Mouse (Mus musculus) Patski (cell line): ENCODE data around the gene Cenpv. TPM values are rescaled to one million over a fixed set of nuclear protein-coding genes. Genes with fewer than 3 reads are reported as not detected.
A peak's percentile ranks its signal among the peaks of the same experiment; 100 is the strongest.

Experiments
- ATAC-seq: fragments of 100-300 bp; one replicate; pipeline ENCODE4 v1.8.0; 2021
- CTCF ChIA-PET: fragments of 350-600 bp; sonication (Branson Sonifier 250); formaldehyde crosslinking; loops from one replicate; lab custom pipeline; 2022; ENCODE audit warnings: inconsistent platforms; lab: Charles Lee
- POLR2A ChIA-PET: fragments of 350-600 bp; sonication (Branson Sonifier 250); formaldehyde crosslinking; loops from one replicate; lab custom pipeline; 2022; ENCODE audit warnings: antibody characterized with exemption, inconsistent platforms; lab: Charles Lee
- DNase-seq: peaks from one replicate; pipeline ENCODE4 v3.0.0-alpha.2; 2011; ENCODE audit warnings: low read depth, low spot score
- H3K27me3 ChIP-seq: fragments of 371-371 bp; one replicate; pipeline ENCODE4 v1.5.1; 2021
- CTCF ChIP-seq: fragments of 100-300 bp; IDR thresholded peaks from one replicate; pipeline ENCODE4 v1.5.1; 2021
- in situ Hi-C: fragments of 300-500 bp; cut with MboI; formaldehyde crosslinking; loops from 3 replicates; pipeline ENCODE4 v1.11.1; 2018; ENCODE audit warnings: low pct_unique_long_range_greater_than_20kb, mixed read lengths
- polyA plus RNA-seq: library from polyadenylated mRNA; unstranded; gene quantifications from one replicate; pipeline ENCODE4 v1.2.3, GENCODE M21; 2021

The Cenpv gene
- polyA plus RNA-seq = 24.5 TPM

DNA sequence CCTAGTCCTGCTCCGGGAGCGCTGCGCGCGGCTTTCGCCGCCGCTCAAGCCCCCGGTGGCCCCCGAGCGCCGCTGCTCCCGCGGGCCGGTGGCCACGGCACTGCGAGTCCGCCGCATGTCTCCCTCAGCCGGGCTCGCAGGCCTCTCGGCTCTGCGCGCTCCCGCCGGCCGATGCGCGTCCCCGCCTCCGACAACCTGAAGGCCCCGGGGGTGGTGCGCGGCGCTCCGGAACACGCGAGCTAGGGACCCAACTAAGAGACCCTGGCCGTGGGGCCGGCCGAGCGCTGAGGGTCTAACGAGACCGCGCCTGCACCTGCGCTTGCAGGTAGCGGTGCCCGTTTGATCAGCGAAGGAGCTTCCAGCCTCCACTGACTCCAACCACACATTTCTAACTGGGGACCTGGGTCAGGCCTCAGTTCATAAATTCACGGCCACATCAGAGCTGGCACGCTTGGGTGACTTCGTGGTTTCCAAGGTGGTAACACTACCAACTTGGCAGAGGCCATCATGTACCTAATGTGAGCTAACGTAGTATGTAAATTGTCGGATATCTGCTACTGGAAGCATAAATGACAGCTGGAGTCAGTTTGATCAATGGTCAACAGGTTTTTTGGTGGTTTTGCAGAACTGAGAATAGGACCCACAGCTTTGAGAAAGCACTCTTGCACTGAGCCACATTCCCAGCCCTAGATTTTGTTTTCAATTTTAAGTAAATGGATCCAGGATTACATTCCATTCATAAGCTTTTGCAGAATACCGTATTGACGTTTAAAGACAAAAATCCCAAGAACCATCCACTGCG, at the start of gene Cenpv:
Gene Cenpv, minus strand, starts transcription at position 173 of the 802 bp plus-strand sequence.
- ATAC-seq (peak; percentile 77), DNase-seq (no peak)
- no peaks in the 10 kb centered on the region for H3K27me3 ChIP-seq
- CTCF ChIA-PET = no interaction called here
- in situ Hi-C loops = no loop called here
- TF ChIP-seq CTCF = no peak
- POLR2A ChIA-PET = interaction anchor here (0.7 to 4.1 kb wide), 4 partner anchors 11 to 82 kb away, joined by 3 to 30 read pairs (median 4); partner anchors contain the start of genes Ncor1, Pigl and Ubb

DNA sequence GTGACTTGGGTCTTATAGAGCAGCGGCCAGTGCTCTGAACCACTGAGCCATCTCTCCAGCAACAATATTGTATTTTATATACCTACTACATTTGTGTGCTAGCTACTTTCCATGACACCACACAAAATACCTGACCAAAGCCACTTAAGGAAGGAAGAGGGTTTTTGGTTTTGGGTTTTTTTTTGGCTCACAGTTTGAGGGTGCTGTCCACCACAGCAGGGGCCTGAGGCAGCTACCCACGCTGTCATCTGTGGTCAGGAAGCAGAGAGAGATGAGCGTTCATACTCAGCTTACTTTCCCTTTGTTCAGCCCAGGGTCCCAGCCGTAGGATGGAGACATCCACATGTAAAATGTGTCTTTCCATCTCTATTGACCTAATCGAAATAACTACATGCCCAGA, 48.0 kb upstream of the Cenpv start:
- ATAC-seq (no peak), DNase-seq (no peak)
- no peak for TF ChIP-seq CTCF
- ChIA-PET CTCF (interaction anchor here (1.0 to 1.9 kb wide), 3 partner anchors 9 to 70 kb away, joined by 3 to 8 read pairs (median 4); no protein-coding TSS in a partner anchor), POLR2A (no interaction called here)
- in situ Hi-C loops = loop anchor here (25.0 kb wide), 1 partner anchor 650 kb away; the partner anchor contains the start of gene Akap10
- H3K27me3 ChIP-seq = peaks cover 15% of the 10 kb centered on the region

DNA sequence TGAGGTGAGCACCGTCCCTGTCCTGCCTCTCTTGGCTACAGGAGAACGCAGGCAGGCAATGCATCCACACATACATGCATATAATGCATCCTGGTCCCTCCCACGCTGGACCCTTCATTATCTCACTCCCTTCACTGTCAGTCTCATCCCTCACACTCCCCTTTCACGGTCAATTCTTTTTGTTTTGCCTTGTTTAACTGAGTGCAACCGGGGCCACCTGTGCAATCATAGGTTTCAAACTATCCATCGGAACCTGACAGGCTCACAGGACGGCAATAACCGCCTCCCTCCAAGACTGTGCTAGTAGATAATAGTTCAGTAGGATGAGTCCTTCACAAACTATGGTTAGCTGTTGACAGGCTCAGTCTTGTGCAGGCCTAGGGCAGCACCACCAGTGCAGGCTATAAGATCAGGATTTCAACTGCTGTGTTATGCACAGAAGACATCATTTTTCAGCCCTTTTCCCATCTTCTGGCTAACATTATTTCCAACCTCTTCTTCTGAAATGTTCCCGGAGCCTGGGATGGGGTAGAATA, 45.7 kb upstream of the Cenpv start:
- DNase-seq (no peak), ATAC-seq (no peak)
- CTCF ChIA-PET = no interaction called here
- in situ Hi-C loops = loop anchor here (25.0 kb wide), 1 partner anchor 647 kb away; the partner anchor contains the start of gene Akap10
- H3K27me3 ChIP-seq = peaks cover 8% of the 10 kb centered on the region
- no peak for TF ChIP-seq CTCF
- POLR2A ChIA-PET = no interaction called here

DNA sequence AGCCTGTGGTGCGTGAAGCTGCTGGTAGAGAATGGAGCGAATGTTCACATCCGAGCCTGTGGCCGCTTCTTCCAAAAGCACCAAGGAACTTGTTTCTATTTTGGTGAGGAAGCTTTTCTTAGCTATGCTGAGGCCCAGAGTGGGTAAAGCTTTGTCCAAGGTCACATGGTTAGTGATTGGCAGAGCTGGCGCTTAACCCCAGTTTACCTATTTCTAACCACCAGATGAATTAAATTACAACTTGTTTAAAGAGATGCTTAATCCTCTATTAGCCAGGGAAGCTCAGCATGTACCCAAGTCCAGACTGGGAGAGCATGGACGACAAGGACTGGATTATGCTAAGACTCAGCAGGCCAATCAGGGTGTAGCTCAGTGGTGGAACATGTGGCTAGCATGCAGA, 44.0 kb upstream of the Cenpv start:
- H3K27me3 ChIP-seq = peaks cover 8% of the 10 kb centered on the region
- DNase-seq (no peak), ATAC-seq (no peak)
- in situ Hi-C loops = loop anchor here (25.0 kb wide), 1 partner anchor 646 kb away; the partner anchor contains the start of gene Akap10
- ChIA-PET POLR2A (no interaction called here), CTCF (interaction anchor here (1.7 kb wide), 1 partner anchor 8 kb away, joined by 7 read pairs; no protein-coding TSS in a partner anchor)
- no peak for TF ChIP-seq CTCF

DNA sequence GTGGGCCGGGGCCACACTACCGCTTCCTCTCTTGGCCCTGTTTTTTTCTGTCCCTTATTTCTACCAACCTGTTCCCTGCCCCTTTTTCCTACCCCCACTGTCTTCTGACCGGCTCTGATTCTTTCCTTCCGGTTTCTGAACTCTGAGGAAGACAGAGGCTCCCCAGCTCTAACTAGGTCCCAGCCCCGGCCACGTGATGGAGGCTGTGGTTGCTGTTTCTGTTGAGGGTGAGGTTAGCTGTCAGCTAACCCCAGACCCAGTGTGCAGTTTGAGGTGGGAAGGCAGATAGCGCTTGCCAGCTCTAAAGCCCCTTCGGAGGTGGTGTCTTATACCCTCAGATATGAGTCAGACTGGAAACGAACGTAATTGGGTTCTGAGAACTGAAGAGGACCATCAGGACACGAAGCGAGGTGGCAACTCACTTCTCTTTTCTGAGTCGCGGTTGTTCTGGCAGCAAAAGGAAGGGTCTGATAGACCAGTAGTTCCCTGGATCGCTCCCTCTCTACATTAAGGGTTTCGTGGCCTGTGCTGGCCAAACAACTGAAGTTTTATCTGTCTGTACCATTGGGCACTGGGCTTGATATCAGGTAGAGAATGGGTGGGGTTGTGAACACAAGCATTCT, 37.6 kb upstream of the Cenpv start:
- CTCF ChIA-PET = interaction anchor here (1.6 kb wide), 1 partner anchor 10 kb away, joined by 4 read pairs; no protein-coding TSS in a partner anchor
- no peak for TF ChIP-seq CTCF
- in situ Hi-C loops = loop anchor here (25.0 kb wide), 1 partner anchor 639 kb away; the partner anchor contains the start of gene Akap10
- POLR2A ChIA-PET = interaction anchor here (0.8 kb wide), 1 partner anchor 18 kb away, joined by 3 read pairs; no protein-coding TSS in a partner anchor
- no peaks in the 10 kb centered on the region for H3K27me3 ChIP-seq
- no peak for DNase-seq
- ATAC-seq = no peak

DNA sequence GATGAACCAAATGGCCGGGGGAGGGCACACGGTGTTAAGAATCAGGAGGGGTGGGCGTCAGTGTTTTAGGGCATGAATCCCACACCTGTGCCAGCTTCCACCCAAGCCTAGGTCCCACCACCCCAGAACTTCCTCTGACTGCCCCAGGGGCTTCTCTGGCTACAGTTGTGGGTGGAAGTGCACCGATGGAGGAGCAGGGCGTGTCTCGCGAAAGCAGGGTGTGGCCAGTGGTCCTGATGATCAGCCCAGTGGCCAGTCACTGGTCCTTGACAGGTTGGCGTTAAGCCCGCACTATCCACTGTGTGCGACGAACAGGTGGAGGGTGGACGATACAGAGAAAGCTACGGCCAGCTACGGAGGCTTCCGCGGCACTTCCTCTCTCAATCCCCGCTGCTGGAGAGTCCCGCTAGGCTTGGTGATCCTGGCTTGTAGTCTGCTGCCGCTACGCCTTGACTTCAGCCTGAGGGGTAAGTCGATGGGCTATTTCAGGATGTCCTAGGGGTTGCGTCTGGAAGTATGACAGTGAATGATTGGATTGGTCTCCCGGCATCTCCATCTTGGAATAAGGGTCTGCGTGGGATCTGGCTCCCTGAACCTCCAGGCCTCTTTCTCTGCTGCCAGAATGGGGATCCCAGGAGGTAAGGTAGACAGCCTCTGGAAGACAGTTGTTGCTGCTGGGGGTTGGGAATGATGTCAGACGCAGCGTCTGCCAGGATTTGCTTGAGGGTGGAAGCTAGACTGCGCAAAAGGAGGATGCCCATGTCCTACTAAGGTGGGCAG, 36.8 kb upstream of the Cenpv start:
- in situ Hi-C loops = loop anchor here (25.0 kb wide), 1 partner anchor 639 kb away; the partner anchor contains the start of gene Akap10
- ChIA-PET CTCF (interaction anchor here (1.2 to 1.6 kb wide), 2 partner anchors 8 to 11 kb away, joined by 4 to 7 read pairs; no protein-coding TSS in a partner anchor), POLR2A (no interaction called here)
- no peaks in the 10 kb centered on the region for H3K27me3 ChIP-seq
- ATAC-seq (no peak), DNase-seq (no peak)
- TF ChIP-seq CTCF = no peak

DNA sequence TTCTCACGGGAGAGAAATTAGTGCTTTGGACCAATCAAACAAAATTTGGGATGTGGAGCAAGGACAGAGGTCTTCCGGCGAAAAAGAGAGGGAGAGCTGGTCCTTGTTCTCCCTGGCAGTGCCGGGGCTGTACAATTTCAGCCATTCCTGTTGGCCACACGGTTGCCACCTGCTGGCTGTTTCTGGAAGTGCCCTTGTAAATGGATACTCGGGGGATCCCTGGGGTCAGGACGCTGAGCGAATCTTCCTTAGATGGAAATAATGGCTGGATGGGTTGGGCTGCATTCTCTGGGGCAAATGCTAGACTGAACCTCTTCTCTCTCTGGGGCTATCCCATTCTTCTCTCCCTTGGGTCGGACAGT, 36.2 kb upstream of the Cenpv start:
- ATAC-seq = peak; percentile 51
- no peaks in the 10 kb centered on the region for H3K27me3 ChIP-seq
- in situ Hi-C loops = loop anchor here (25.0 kb wide), 1 partner anchor 638 kb away; the partner anchor contains the start of gene Akap10
- peak; percentile 90 for TF ChIP-seq CTCF
- DNase-seq = peak; percentile 12
- CTCF ChIA-PET = interaction anchor here (0.7 to 1.6 kb wide), 5 partner anchors 8 to 21 kb away, joined by 3 to 7 read pairs (median 4); no protein-coding TSS in a partner anchor
- POLR2A ChIA-PET = no interaction called here

DNA sequence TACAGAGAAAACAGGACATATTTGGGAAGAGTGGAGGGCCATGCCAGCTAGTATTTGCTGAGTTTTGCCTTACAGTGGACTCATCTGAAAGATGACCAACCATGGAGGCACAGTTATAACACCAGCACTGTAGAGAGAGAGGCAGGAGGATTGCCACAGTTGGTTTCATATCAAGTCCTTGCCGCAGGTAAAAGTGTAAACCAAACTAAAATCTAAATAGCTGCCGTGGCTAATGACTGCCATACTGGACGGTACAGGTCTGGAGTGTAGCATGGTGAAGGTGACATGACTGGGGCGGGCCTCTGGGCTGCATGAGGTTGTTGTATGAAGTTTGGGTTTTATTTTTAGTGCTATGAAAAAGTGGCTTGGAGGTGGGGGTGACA, 35.6 kb upstream of the Cenpv start:
- ATAC-seq (no peak), DNase-seq (no peak)
- POLR2A ChIA-PET = no interaction called here
- in situ Hi-C loops = loop anchor here (25.0 kb wide), 1 partner anchor 637 kb away; the partner anchor contains the start of gene Akap10
- CTCF ChIA-PET = interaction anchor here (0.7 to 1.6 kb wide), 5 partner anchors 9 to 20 kb away, joined by 3 to 7 read pairs (median 3); no protein-coding TSS in a partner anchor
- no peaks in the 10 kb centered on the region for H3K27me3 ChIP-seq
- no peak for TF ChIP-seq CTCF

DNA sequence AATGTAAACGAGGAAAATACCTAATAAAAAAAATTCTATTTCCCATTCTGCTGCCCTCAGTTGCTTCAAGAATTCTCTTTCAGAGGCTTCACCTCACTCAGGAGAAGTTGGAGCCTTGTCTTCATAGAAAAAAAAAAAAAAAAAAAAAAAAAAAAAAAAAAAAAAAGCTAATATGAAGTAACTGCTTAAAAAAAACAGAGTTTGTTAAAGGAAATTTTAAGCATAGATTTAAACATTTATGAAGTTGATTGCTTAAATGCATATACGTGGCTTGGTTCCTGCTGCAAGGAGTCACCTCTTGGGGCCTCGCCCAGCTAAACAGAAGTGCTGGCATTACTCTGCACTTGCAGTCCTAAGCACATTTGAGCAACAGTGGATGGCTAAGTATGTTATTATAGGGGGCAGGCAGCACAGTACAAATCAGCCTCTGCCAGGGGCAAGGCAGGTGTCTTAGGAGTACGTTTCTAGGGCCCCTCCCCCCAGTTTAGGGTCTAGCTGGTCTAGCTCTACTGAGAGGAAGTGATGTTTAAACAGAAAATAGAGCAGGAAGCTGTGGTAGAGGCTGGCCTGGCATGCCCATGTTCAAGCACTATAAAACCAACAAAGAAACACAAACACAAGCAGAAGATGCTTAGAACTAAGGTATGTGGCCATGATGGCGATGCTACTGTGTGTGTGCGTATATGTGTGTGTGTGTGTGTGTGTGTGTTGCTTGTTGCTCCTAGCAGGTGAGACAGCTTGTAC, 35.1 kb upstream of the Cenpv start, which contains the start of gene Trpv2:
Gene Trpv2, plus strand, starts transcription at position 528 of the 744 bp plus-strand sequence.
- no peak for TF ChIP-seq CTCF

More for the DNA sequence above, 35.1 kb upstream of the Cenpv start, which contains the start of gene Trpv2:
- DNase-seq = no peak
- ChIA-PET CTCF (interaction anchor here (0.7 to 1.6 kb wide), 4 partner anchors 9 to 20 kb away, joined by 3 to 7 read pairs (median 5); no protein-coding TSS in a partner anchor), POLR2A (interaction anchor here (0.6 kb wide), 1 partner anchor 619 kb away, joined by 3 read pairs; no protein-coding TSS in a partner anchor)
- in situ Hi-C loops = no loop called here
- no peaks in the 10 kb centered on the region for H3K27me3 ChIP-seq
- ATAC-seq = no peak
